Mouse (Mus musculus): ENCODE measurements around the gene Mdp1.

Gene Mdp1

DNA sequence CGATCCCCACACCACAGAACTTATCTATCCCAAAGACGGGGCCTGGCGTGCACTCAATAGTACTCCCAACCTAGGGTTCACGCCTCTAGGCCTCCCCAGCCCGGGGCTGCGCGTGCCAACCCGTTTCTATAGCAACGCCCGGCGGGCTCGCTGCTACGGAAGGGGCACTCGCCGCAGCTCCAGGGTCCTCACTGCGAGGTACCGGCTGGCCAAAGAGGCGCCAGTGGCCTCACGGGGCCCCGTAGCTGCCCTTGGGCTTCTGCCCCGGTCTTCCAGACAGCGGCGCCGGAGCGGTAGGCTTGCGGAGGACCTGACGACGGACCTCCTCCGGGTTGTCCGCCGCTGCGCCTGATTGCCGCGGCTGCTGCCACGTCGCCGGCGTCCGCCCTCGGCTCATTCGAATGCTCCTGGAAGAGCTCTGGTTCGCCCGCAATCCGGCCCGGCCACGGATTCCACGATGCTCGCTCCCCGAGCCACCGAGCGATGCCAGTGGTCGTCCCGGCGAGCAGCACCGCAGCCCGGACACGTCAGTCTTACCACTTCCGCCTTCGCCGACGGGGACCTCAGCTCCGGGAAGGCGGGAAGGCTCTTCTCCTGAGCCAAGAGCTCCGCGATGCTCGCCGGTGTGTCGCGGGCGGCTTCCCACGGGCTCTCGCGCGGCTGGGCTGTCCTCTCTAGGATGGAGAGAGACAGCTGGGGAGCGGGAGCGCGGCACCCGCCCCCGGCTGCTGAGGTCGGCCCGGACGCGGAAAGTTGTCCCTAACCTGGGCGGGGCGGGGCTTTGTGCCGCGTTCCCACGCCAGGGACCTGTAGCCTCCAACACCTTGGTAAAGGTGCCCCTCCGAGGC is 17.0 kb downstream of the Mdp1 start, which contains the start of gene Tm9sf1:
Gene Tm9sf1 (minus strand): TSS at position 747 of the 848 bp plus-strand sequence.
- DNase-seq (ENCODE audit: low spot score) = peak; percentile 87

DNA sequence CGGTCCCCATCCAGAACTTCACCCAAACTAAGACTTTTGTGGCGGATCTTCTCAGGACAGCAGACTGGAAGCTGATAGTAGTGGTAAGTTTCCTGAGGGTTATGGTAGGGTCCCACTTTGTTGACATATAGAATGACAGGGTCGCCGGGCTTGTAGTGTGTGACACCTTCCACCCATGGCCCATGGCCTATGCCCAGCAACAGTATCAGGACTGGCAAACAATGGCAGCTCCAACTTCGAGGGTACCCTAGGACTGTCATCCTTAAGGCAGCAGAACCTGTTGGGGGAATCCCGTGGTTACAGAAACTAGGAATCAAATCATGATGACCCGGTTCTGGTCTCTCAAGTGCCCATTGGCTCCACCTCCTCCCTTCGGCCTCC is 17.6 kb downstream of the Mdp1 start:
- no peak for DNase-seq (ENCODE audit: low spot score)

DNA sequence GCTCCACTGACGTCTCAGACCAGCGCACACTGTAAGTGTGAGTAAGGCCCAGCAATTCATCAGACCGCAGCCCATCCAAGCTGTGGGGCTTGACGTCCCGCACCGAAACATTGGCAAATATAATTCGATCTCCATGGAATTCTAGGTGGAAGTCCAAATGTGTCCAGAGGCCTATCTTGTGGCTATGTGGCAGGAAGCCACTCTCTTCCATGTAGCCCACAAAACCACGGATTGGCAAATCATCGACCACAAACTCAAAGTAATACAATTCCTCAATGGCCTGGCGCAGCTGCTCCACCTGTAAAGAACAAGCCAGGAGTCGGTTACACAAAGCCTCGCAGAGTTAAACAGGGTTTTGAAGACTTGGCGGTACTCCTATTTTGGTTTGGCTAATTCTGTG is 19.0 kb downstream of the Mdp1 start:
- DNase-seq (ENCODE audit: low spot score) = no peak

DNA sequence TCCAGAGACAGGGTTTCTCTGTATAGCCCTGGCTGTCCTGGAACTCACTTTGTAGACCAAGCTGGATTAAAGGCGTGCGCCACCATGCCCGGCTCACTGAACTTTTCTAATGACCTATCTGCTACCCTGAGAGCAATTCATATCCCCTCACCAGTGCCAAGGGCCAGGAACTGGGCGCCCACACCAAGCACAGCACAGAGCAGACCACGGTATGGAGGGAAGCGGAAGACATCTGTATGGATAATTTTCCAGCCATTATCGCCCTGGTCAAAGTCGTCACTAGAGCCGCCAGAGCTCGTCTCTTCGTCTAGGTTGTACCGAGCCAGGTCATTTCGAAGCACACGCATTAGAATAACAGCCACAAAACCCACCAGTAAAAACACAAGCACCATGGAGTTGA is 19.5 kb downstream of the Mdp1 start:
- DNase-seq (ENCODE audit: low spot score) = no peak

DNA sequence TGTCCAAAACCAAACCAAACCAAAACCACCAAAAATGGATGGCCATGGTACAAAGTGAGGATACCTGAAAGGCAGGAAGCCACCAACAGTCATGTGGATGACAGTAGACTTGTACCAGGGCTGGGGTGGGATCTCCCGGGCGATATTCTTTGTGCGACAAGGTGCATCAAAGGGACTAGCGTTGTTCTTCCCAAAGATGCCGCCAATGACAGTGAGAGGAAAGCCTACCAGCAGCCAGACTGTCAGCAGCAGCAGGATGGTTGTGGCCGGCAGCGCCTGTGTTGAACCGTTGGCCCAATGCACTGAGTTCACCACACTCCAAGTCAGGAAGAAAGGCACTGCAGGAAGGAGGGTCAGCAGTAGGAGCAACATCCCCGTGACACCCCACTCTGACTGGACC is 22.5 kb downstream of the Mdp1 start, which contains the start of gene Gm49378:
Gene Gm49378 (minus strand): TSS at position 101 of the 400 bp plus-strand sequence.
- DNase-seq (ENCODE audit: low spot score) = no peak

DNA sequence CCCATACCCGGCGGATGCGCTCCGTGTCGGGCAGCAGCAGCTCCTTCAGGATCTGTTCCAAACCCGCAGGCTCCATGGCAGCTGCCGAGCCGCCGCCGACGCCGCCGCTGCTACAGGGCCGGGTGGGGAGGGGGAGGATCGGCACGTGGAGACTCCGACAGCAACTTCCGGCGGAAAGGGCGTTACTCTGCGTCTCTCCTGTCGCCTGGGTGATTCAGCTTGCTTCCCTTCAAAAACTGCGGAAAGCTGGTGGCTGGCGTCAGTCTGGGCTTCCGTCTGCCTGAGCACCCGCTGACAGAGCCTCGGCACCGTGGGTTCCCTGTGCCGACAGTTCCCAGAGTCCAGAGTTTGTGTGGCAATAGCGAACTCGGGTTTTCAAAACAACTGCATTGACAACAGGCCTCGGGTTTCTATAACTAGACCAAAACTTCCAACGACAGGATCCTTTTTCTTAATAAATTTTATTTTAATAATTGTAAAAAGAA is 24.7 kb downstream of the Mdp1 start, which contains the start of gene Ipo4:
Gene Ipo4 (minus strand): TSS at position 435 of the 485 bp plus-strand sequence.
- peak; percentile 85 for DNase-seq (ENCODE audit: low spot score)

DNA sequence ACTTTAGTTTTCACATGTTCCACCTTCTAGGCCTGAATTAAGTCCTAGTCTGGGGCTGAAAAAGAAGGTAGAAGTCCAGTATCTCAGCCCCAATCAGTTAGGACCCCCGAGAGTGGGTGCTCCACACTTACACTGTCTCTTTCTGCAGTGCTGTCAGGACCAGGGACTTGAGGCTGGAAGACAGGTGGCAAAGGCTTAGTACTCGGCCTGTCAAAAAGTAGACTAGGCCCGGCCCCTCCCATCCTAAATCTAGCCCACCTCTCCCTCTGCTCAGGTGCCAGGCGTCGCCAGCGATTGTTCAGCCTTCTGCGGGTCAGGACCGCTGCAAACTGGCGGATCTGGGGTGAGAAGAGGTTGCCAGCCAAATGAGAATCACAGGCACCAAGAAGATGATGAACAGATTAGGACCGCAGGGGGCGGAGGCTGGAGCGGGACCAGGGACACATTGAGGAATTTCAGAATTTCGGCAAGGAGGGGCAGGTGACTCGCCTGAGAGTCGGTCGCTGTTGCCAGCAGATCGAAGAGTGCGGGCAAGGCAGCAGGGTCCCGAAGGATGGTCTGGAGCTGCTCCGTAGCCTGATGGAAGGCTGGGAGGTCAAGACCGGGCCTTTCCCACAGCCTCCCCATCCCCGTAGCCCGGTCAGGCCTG is 25.3 kb downstream of the Mdp1 start:
- peak; percentile 58 for DNase-seq (ENCODE audit: low spot score)

DNA sequence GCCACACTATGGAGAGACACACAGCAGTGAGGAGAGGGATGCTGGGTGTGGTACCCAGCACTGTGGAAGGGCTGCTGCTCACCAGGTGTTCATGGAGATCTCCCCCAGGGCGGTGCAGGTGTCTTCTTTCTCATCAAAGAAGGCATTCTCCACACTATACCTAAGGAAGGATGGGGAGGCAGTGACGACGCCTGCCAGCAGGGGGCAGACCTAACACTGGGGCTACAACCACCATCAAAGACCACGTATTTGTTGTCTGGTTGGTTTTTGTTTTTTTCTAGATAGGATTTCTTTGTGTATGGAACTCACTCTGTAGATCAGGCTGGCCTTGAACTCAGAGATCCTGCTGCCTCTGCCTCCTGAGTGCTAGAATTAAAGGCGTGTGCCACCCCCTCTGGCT is 31.0 kb downstream of the Mdp1 start:
- DNase-seq (ENCODE audit: low spot score) = peak; percentile 79

DNA sequence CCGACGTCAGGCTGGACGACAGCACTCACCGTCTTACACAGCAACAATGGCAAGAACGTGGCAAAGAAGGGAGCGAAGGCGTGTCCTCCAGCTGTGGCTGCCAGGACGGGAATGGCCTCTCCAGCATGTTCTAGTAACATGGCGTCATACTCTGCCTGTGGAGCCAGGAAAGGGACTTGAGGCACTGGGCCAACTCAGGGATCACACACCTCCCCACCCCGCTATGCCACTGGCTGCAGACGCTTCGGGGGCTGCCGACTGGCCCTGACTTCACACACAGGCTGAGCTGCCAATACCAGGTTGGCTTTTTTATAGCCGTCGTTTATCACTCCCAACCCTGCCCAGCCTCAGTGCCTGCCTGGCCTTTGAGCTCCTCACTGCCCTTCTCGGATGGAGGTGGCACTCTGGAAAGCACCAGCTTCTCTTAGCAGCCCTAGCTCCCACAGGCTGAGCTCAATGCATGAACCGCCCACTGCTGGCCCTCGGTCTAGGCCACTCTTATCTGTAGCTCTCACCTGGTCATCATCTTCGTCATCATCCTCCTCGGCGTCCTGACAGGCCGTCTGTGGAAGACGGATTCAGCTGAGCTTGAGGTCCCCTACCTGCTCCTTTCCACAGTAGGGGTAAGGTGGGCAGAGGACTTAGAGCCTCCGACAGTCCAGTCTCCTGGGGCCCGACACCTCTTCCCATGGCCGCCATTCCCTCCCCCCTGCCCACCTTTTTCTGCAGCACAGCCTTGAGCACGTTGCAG is 32.1 kb downstream of the Mdp1 start:
- DNase-seq (ENCODE audit: low spot score) = no peak

DNA sequence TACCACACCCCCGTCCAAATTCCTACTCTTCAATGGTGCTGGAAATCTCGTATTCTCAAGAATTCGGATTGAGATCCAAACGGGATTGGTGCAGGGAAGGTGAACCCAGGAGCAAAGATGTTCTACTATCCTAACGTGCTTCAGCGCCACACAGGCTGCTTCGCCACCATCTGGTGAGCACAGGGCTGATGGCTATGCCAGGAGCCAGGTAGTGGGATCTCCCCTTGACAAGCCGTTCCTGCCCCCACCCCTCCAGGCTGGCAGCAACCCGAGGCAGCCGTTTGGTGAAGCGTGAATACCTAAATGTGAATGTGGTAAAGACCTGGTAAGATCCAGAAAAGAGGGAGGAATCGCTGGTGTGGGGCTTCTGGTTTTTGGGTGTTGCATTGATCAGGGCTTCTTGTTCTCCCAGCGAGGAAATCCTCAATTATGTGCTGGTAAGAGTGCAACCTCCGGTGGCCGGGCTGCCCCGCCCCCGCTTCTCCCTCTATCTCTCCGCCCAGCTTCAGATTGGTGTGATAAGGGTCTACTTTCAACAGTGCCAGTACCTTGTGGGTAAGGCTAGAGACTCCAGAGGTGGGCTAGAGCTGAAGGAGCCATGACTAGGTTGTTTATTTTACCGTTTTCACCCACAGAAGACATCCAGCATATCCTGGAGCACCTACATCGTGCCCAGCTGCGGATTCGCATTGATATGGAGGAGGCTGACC is 41.7 kb downstream of the Mdp1 start:
- no peak for DNase-seq (ENCODE audit: low spot score)

DNA sequence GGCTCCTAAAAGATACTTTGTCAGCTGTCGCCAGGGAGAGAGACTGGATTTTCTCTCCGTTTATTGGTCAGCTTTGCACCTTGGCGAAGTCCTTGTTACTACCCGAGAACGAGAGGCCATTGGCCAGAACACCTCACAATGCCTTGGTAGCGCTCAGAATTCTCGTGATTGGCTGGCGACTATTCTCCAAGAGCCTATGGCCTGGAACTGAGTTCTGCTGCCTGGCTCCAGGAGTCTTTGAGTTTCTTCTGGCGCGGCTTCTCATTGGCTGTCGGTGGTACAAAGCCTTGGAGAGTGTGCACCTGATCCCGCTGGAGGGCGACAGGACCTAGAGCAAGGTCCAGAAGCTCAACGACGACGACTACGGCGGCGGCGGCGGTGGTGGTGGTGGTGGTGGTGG is 42.5 kb downstream of the Mdp1 start, which contains the start of gene Rec8:
Gene Rec8 (plus strand): TSS at position 216 of the 400 bp plus-strand sequence.
- no peak for DNase-seq (ENCODE audit: low spot score)

DNA sequence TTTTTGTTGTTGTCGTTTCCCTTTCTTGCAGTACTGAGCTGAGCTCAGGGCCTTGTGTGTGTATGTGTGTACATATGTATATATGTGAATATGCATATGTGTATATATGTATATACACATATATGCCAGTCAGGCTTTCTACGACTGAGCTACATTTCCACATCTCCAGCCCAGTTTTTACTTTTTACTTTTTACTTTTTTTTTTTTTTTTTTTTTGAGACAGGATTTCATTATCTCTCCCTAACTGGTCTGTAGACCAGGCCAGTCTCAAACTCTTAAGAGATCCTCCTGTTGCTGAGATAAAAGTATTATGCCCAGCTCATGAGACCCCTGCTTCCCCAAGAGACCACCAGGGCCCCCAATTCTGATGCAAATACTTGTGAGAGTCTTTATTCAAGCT is 43.5 kb downstream of the Mdp1 start:
- no peak for DNase-seq (ENCODE audit: low spot score)

DNA sequence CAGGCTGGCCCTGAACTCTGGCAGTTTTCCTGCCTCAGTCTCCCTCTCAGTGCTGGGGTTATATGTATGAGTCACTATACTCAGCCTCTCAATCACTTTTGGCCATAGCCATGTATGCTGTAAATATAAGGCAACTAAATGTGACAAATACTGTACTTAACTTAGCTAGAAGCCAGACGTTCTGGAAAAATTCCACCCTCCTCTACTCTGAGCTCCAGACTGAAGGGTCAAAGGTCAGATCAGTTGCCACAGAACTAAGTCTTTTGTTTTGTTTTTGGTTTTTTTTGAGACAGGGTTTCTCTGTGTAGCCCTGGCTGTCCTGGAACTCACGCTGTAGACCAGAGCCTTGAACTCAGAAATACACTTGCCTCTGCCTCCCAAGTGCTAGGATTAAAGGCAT is 44.4 kb downstream of the Mdp1 start:
- no peak for DNase-seq (ENCODE audit: low spot score)

DNA sequence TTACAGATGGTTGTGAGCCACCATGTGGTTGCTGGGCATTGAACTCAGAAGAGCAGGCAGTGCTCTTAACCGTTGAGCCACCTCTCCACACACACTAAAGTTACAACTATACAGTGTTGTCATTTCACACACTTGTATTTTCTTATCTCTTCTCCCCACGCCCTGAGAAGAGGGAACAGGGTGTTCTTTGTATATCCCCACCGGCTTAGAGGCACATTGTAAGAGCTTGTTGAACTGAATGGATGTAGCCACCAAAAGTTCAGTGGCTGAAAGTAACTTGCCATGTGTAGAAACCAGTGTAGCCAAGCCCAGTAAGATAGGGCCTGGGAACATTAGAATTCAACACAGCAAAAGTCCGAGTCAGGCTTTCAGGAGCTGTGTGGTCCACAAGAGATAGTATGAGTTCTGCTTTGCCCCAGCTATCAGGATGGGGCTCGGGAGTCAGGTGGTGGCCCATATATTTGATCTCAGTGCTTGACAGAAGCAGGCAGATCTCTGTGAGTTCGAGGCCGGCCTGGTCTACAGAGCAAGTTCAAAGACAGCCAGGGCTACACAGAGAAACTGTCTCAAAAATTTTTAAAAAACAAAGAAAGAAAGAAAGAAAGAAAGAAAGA is 45.6 kb downstream of the Mdp1 start:
- DNase-seq (ENCODE audit: low spot score) = no peak

DNA sequence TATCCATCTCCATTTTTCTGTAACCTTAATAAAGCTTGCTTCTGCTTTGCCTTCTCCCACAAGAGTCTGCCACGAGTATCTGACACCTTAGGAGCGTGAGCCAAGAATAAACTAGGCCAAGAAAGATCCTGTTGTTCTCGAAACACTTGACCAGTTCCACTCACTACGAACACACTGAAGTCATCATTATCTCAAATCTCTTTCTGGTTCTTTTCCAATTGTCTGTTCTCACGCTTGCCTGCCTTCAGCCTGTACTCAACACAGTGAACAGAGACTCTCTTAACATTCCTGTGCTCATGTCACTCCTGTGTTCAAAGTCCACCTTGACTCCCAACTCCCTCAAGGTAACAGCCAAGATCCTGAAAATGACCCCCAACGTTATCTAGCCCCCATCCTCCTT is 47.0 kb downstream of the Mdp1 start:
- no peak for DNase-seq (ENCODE audit: low spot score)

DNA sequence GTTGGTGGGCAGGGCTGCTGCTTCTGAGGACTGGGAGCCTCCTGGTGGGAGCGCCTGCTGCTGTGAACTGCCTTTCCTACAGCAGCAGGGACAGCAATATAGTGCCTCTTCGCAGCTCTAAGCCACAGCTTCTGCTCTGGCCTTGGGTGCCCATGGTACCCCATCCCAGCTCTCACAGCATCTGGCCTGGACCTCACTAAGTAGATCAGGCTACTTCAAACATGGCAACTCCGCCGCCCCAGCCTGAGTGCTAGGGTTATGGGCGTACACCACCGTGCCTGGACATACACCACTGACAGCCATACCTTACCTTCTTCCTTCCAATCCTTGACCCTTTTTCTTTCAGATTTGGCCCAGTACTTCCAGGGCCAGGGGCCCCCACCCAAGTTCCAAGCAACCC is 52.0 kb downstream of the Mdp1 start:
- no peak for DNase-seq (ENCODE audit: low spot score)

Data from testis, postnatal 10 days (tissue).